Mouse (Mus musculus) heart, adult 2 months (tissue): ENCODE results near the gene Mkrn2. TPM values are rescaled to one million over a fixed set of nuclear protein-coding genes. Genes with fewer than 3 reads are reported as not detected.

Experiments used
- DNase-seq, 2 experiments: peaks; one replicate each; pipeline ENCODE4 v3.0.0; 2021
- H3K27ac ChIP-seq: fragments of 200-600 bp; 2 replicates; pipeline ENCODE4 v1.8.1; 2022
- H3K27me3 ChIP-seq: fragments of 200-500 bp; 2 replicates; pipeline ENCODE4 v1.6.1; 2012; ENCODE audit warnings: mild to moderate bottlenecking, low read length, inconsistent platforms, mixed read lengths; ENCODE audit not compliant: control insufficient read depth, insufficient read depth
- H3K36me3 ChIP-seq: fragments of 200-500 bp; 2 replicates; pipeline ENCODE4 v1.6.1; 2012; ENCODE audit warnings: low read length, inconsistent platforms; ENCODE audit not compliant: control insufficient read depth, insufficient read depth
- H3K4me1 ChIP-seq: fragments of 200-500 bp; 2 replicates; pipeline ENCODE4 v1.6.1; 2011; ENCODE audit warnings: low read length; ENCODE audit not compliant: control insufficient read depth, insufficient read depth
- H3K4me3 ChIP-seq: fragments of 200-600 bp; 2 replicates; pipeline ENCODE4 v1.8.1; 2022
- H3K79me2 ChIP-seq: fragments of 200-500 bp; replicated peaks from 2 replicates; pipeline ENCODE4 v1.6.1; 2012; ENCODE audit warnings: mild to moderate bottlenecking, inconsistent platforms, low read length, moderate library complexity, mixed read lengths; ENCODE audit not compliant: control insufficient read depth, insufficient read depth
- H3K9ac ChIP-seq: fragments of 200-500 bp; 2 replicates; pipeline ENCODE4 v1.6.1; 2012; ENCODE audit warnings: low read depth, mild to moderate bottlenecking, control low read depth, inconsistent platforms, low read length, mixed read lengths
- CTCF ChIP-seq: fragments of 200-600 bp; IDR thresholded peaks from 2 replicates; pipeline ENCODE4 v1.8.1; 2022; ENCODE audit warnings: antibody characterized with exemption, mild to moderate bottlenecking, moderate library complexity
- EP300 ChIP-seq: fragments of 200-500 bp; IDR thresholded peaks from 2 replicates; pipeline ENCODE4 v1.6.1; 2011; ENCODE audit warnings: low read depth, low read length, control low read depth; ENCODE audit not compliant: insufficient read depth
- POLR2A ChIP-seq: fragments of 200-500 bp; IDR thresholded peaks from 2 replicates; pipeline ENCODE4 v1.6.1; 2011; ENCODE audit warnings: mild to moderate bottlenecking, low read depth, low read length, control low read depth; ENCODE audit not compliant: insufficient read depth
- WGBS: fragments of 180-500 bp; shearing (Covaris S2); methylation state at CpG from one replicate; pipeline ENCODE4 v1.1.7; 2018; 5-methylcytosine and 5-hydroxymethylcytosine counted together
- intact Hi-C: fragments of 180-260 bp; cut with DNase I; formaldehyde crosslinking; loops from one replicate; pipeline ENCODE4 v1.15.1; 2025
- long read RNA-seq: library from polyadenylated mRNA; stranded (forward); transcript quantifications from one replicate; pipeline ENCODE4 v2.0.0, GENCODE M21; 2021
- polyA plus RNA-seq: library from polyadenylated mRNA; depleted of rRNA; stranded (reverse); fragments of >200 nt; gene quantifications from 2 replicates; pipeline ENCODE4 v1.2.3, GENCODE M21; 2012; rRNA removed
- total RNA-seq, 2 experiments: library from RNA; stranded (reverse); gene quantifications; 2 replicates each; pipeline ENCODE4 v1.2.3; 2021

Gene Mkrn2
- total RNA-seq (10 to 100 TPM; 36.4 to 45.2 TPM), polyA plus RNA-seq (105 and 119 TPM in 2 replicates)
- long read RNA-seq, full-length matches to known transcripts: 17 of 22 reads
- long read RNA-seq, partial matches to known transcripts: 5 of 22 reads
- long read RNA-seq, other reads (novel, unspliced or antisense): 0 of 22 reads

GRCm38 (mm10) chr6:115601715-115602523, at the start of gene Mkrn2:
TSS of gene Mkrn2 (plus strand) at chr6:115601902.
- peak; percentile 86 to 88 for DNase-seq
- Histone ChIP-seq H3K79me2 (peaks cover 3% of the 10 kb centered on the region; the same call in 1 of the 2 replicates), H3K4me1 (peaks cover 6% of the 10 kb centered on the region), H3K36me3 (no peaks in the 10 kb centered on the region), H3K4me3 (peak within 1 kb of the TSS; percentile 68), H3K27ac (peak within 1 kb of the TSS; percentile 90), H3K27me3 (no peaks in the 10 kb centered on the region), H3K9ac (peak within 1 kb of the TSS; percentile 93)
- intact Hi-C loops: loop anchor here (2.0 to 5.0 kb wide), 2 partner anchors 75 to 205 kb away; partner anchors contain the start of genes Raf1 and Rpl32
- TF ChIP-seq EP300: peak; percentile 41; the same call in 1 of the 2 replicates
- TF ChIP-seq POLR2A: peak; percentile 75
- no peak for TF ChIP-seq CTCF
- WGBS: 1% methylated on average over 61 of the region's 61 CpGs

DNA sequence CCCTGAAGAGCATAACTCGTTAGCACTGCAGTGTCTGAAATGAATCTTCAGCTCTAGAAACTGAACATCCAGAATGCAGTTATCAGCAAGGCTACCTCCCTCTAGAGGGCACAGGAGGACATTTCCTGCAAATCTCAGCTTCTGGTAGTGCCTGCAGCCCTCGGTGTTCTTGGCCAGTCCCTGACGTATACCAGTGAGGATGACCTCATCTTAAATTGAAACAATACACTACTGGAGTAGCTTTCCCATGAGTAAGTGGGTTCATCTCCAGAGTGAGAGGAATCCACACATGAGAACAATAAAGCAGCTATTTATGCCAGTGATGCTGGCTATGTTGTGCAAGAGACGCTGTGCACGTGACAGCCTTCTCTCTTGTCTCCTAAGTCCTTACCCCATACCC, 46.2 kb upstream of the Mkrn2 start:
- Histone ChIP-seq H3K27me3 (no peaks in the 10 kb centered on the region), H3K27ac (no peak overlapping the region), H3K79me2 (no peaks in the 10 kb centered on the region), H3K36me3 (no peaks in the 10 kb centered on the region), H3K9ac (no peak overlapping the region), H3K4me1 (0 out of 2 replicates have a peak, but pooled peaks cover 1% of the 10 kb centered on the region), H3K4me3 (no peak overlapping the region)
- intact Hi-C loops: no loop called here
- TF ChIP-seq CTCF (peak; percentile 53), POLR2A (no peak)
- WGBS: 40% methylated on average over 5 of the region's 5 CpGs
- DNase-seq: no peak

GRCm38 (mm10) chr6:115558176-115558575, 43.5 kb upstream of the Mkrn2 start:
- TF ChIP-seq POLR2A (no peak), CTCF (no peak), EP300 (no peak)
- intact Hi-C loops: no loop called here
- H3K27me3 ChIP-seq: no peaks in the 10 kb centered on the region
- 0 out of 2 replicates have a peak, but pooled peaks cover 1% of the 10 kb centered on the region for H3K4me1 ChIP-seq
- WGBS: 99% methylated on average over 2 of the region's 2 CpGs
- no peak overlapping the region for H3K9ac ChIP-seq
- no peaks in the 10 kb centered on the region for H3K36me3 ChIP-seq
- DNase-seq: no peak
- no peak overlapping the region for H3K4me3 ChIP-seq
- no peak overlapping the region for H3K27ac ChIP-seq
- H3K79me2 ChIP-seq: no peaks in the 10 kb centered on the region

DNA sequence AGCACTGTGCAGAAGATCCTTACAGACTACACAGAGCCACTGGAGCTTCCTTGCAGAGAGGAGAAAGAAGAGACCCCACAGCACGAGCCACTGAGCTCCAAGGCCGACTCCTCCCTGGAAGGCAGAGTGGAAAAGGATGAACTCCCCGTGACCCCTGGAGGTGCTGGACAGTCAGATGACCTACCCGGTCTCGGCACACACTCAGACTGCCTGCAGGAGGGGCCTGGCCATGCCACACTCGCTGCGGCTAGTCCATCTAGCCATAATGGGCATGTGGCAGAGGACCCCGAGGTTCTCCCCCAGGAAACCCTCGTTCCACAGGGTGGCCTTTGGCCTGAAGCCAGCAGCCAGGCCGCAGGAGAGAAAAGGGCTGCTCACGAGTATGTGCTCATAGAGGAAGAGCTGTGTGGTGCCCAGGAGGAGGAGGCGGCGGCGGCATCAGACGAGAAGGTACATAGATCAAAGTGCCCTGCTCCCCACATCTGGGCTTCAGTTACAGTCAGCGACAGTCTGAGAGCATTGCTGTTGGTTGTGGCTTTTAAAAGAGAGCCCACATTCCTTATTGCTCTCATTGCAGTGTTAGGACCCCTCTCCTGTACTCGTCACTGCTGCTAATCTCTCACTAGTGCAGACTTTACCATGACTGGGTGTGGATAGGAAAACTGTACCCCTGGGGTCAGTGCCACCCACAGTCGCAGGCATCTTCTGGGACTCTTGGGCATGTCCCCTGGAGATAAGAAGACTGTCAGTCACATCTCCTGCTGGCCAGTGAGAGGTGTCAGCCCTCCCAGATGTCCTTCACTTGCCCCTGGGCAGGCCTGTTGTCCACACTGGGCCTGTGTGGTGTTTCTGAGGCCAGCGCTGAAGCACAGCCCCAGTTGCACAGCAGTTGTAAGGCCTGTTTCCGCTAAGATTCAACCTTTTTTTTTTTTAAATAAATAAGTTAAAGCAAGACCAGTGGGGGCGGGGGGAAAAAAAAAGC, 41.8 kb upstream of the Mkrn2 start:
- Histone ChIP-seq H3K27ac (no peak overlapping the region), H3K4me1 (0 out of 2 replicates have a peak, but pooled peaks cover 1% of the 10 kb centered on the region), H3K9ac (no peak overlapping the region), H3K79me2 (no peaks in the 10 kb centered on the region), H3K36me3 (no peaks in the 10 kb centered on the region), H3K4me3 (no peak overlapping the region), H3K27me3 (no peaks in the 10 kb centered on the region)
- no peak for TF ChIP-seq CTCF
- TF ChIP-seq EP300: no peak
- no peak for TF ChIP-seq POLR2A
- 56% methylated on average over 21 of the region's 21 CpGs for WGBS
- intact Hi-C loops: no loop called here
- DNase-seq: no peak

- WGBS: 85% methylated on average over 6 of the region's 6 CpGs
- Histone ChIP-seq H3K27ac (no peak overlapping the region), H3K79me2 (no peaks in the 10 kb centered on the region), H3K36me3 (no peaks in the 10 kb centered on the region), H3K9ac (no peak overlapping the region), H3K27me3 (no peaks in the 10 kb centered on the region), H3K4me3 (no peak overlapping the region), H3K4me1 (no peaks in the 10 kb centered on the region)
- TF ChIP-seq EP300 (no peak), CTCF (no peak), POLR2A (no peak)
- DNase-seq: no peak
- intact Hi-C loops: no loop called here
Observed at GRCm38 (mm10) chr6:115565479-115566045, 36.1 kb upstream of the Mkrn2 start.
